Mouse (Mus musculus) E14TG2a.4 (cell line): ENCODE results near the gene Nxph4.

ENCODE experiments used
- H3K27me3 ChIP-seq: 2 replicates; pipeline ENCODE4 v1.6.1; 2014; ENCODE audit warnings: low read length, control low read depth; ENCODE audit not compliant: insufficient read depth
- H3K36me3 ChIP-seq: 2 replicates; pipeline ENCODE4 v1.6.1; 2014; ENCODE audit warnings: low read length, control low read depth; ENCODE audit not compliant: insufficient read depth
- H3K4me1 ChIP-seq: replicated peaks from 2 replicates; pipeline ENCODE4 v1.6.1; 2014; ENCODE audit warnings: low read depth, low read length, control low read depth
- H3K4me3 ChIP-seq: replicated peaks from 2 replicates; pipeline ENCODE4 v1.5.1; 2014; ENCODE audit warnings: mild to moderate bottlenecking, low read length
- H3K9me3 ChIP-seq: 2 replicates; pipeline ENCODE4 v1.6.1; 2014; ENCODE audit warnings: low read length, control low read depth
- CTCF ChIP-seq: conservative IDR thresholded peaks from 2 replicates; pipeline ENCODE4 v1.5.1; 2014; ENCODE audit warnings: low read length
- NANOG ChIP-seq: IDR thresholded peaks from 2 replicates; pipeline ENCODE4 v1.6.1; 2014; ENCODE audit warnings: borderline replicate concordance, low read length, mixed read lengths
- POU5F1 ChIP-seq: IDR thresholded peaks from 2 replicates; pipeline ENCODE4 v1.6.1; 2014; ENCODE audit warnings: low read length, borderline replicate concordance

Gene Nxph4

GRCm38 (mm10) chr10:127521611-127522080 lies 12.7 kb downstream of the Nxph4 start:
- peak overlapping the region; percentile 92 for H3K4me3 ChIP-seq
- peaks cover 92% of the 10 kb centered on the region for H3K4me1 ChIP-seq
- no peaks in the 10 kb centered on the region for H3K9me3 ChIP-seq
- TF ChIP-seq NANOG (no peak), CTCF (no peak), POU5F1 (no peak)
- peaks cover 45% of the 10 kb centered on the region for H3K36me3 ChIP-seq
- peaks cover 50% of the 10 kb centered on the region for H3K27me3 ChIP-seq

- H3K36me3 ChIP-seq: peaks cover 53% of the 10 kb centered on the region
- H3K9me3 ChIP-seq: no peaks in the 10 kb centered on the region
- peak overlapping the region; percentile 92 for H3K4me3 ChIP-seq
- H3K27me3 ChIP-seq: peaks cover 50% of the 10 kb centered on the region
- H3K4me1 ChIP-seq: peaks cover 93% of the 10 kb centered on the region
- TF ChIP-seq POU5F1 (no peak), NANOG (no peak), CTCF (no peak)
These were observed 13.5 kb downstream of the Nxph4 start for GRCm38 (mm10) chr10:127520714-127521357.

GRCm38 (mm10) chr10:127519903-127520713 lies 14.3 kb downstream of the Nxph4 start:
- TF ChIP-seq CTCF: no peak
- no peak for TF ChIP-seq NANOG
- no peak for TF ChIP-seq POU5F1
- Histone ChIP-seq H3K36me3 (peaks cover 56% of the 10 kb centered on the region), H3K4me3 (peak overlapping the region; percentile 92), H3K4me1 (peaks cover 93% of the 10 kb centered on the region), H3K9me3 (no peaks in the 10 kb centered on the region), H3K27me3 (peaks cover 50% of the 10 kb centered on the region)

GRCm38 (mm10) chr10:127519041-127519701 lies 15.2 kb downstream of the Nxph4 start:
- Histone ChIP-seq H3K4me3 (peak overlapping the region; percentile 32; the same call in 1 of the 2 replicates), H3K27me3 (peaks cover 50% of the 10 kb centered on the region), H3K9me3 (no peaks in the 10 kb centered on the region), H3K36me3 (peaks cover 56% of the 10 kb centered on the region), H3K4me1 (peaks cover 93% of the 10 kb centered on the region)
- TF ChIP-seq POU5F1: no peak

- Histone ChIP-seq H3K4me1 (peaks cover 97% of the 10 kb centered on the region), H3K27me3 (peaks cover 55% of the 10 kb centered on the region), H3K4me3 (peak overlapping the region; percentile 72), H3K9me3 (no peaks in the 10 kb centered on the region), H3K36me3 (peaks cover 56% of the 10 kb centered on the region)
- no peak for TF ChIP-seq NANOG
- TF ChIP-seq CTCF: no peak
- no peak for TF ChIP-seq POU5F1
These were observed 16.4 kb downstream of the Nxph4 start for GRCm38 (mm10) chr10:127517941-127518340.

- TF ChIP-seq CTCF (no peak), POU5F1 (no peak), NANOG (no peak)
- Histone ChIP-seq H3K4me3 (peak overlapping the region; percentile 72), H3K4me1 (peaks cover 98% of the 10 kb centered on the region), H3K9me3 (no peaks in the 10 kb centered on the region), H3K36me3 (peaks cover 56% of the 10 kb centered on the region), H3K27me3 (peaks cover 65% of the 10 kb centered on the region)
These were observed 17.6 kb downstream of the Nxph4 start for GRCm38 (mm10) chr10:127516576-127517260.

GRCm38 (mm10) chr10:127515983-127516459 lies 18.3 kb downstream of the Nxph4 start:
- H3K4me3 ChIP-seq: peak overlapping the region; percentile 72
- H3K9me3 ChIP-seq: no peaks in the 10 kb centered on the region
- peaks cover 68% of the 10 kb centered on the region for H3K27me3 ChIP-seq
- TF ChIP-seq POU5F1: no peak
- TF ChIP-seq NANOG: no peak
- TF ChIP-seq CTCF: no peak
- H3K36me3 ChIP-seq: peaks cover 53% of the 10 kb centered on the region
- H3K4me1 ChIP-seq: peaks cover 98% of the 10 kb centered on the region

GRCm38 (mm10) chr10:127515271-127515982 lies 18.9 kb downstream of the Nxph4 start:
- Histone ChIP-seq H3K36me3 (peaks cover 47% of the 10 kb centered on the region), H3K4me3 (peak overlapping the region; percentile 72), H3K4me1 (peaks cover 98% of the 10 kb centered on the region), H3K9me3 (no peaks in the 10 kb centered on the region), H3K27me3 (peaks cover 68% of the 10 kb centered on the region)
- TF ChIP-seq NANOG: no peak
- no peak for TF ChIP-seq POU5F1
- no peak for TF ChIP-seq CTCF
